Mouse (Mus musculus) layer of hippocampus, postnatal 14 days (tissue): ENCODE measurements around the gene Wdr76. TPM values are rescaled to one million over a fixed set of nuclear protein-coding genes. Genes with fewer than 3 reads are reported as not detected.

Source experiments
- total RNA-seq, 2 experiments: library from RNA; stranded (reverse); gene quantifications; 2 replicates each; pipeline ENCODE4 v1.2.3; 2021

Wdr76 gene
- total RNA-seq, 2 experiments from 2014 or later, result 2.0 to 2.5 TPM

Other genes with a start within 250 kb of the Wdr76 start
- 100 to 1,000 TPM; 140 to 152 TPM for gene Trp53bp1, start 235.3 kb upstream of the Wdr76 start, total RNA-seq
- 100 to 1,000 TPM; 472 to 505 TPM for gene Map1a, start 217.1 kb upstream of the Wdr76 start, total RNA-seq
- 10 to 100 TPM; 69.1 to 74.4 TPM for gene Ppip5k1, start 151.3 kb upstream of the Wdr76 start, total RNA-seq
- gene Ckmt1, start 149.0 kb upstream of the Wdr76 start, total RNA-seq, result 100 to 1,000 TPM; 333 to 351 TPM
- gene Strc, start 119.6 kb upstream of the Wdr76 start, total RNA-seq, result under 1 TPM; 0.09 to 0.31 TPM
- gene Pdia3, start 92.9 kb upstream of the Wdr76 start, total RNA-seq, result 100 to 1,000 TPM; 194 to 224 TPM
- gene Catsper2, start 92.9 kb upstream of the Wdr76 start, total RNA-seq, result 1 to 10 TPM; 4.1 to 4.6 TPM
- gene Ell3, start 62.4 kb upstream of the Wdr76 start, total RNA-seq, result not detected
- 100 to 1,000 TPM; 157 to 166 TPM for gene Serf2, start 57.5 kb upstream of the Wdr76 start, total RNA-seq
- 10 to 100 TPM; 20.1 to 27.8 TPM for gene Hypk, start 53.4 kb upstream of the Wdr76 start, total RNA-seq
- gene Serinc4, start 49.9 kb upstream of the Wdr76 start, total RNA-seq, result under 1 TPM; 0.97 to 0.98 TPM
- 10 to 100 TPM; 38.0 to 40.6 TPM for gene Mfap1b, start 32.7 kb upstream of the Wdr76 start, total RNA-seq
- gene Mfap1a, start 58 bp upstream of the Wdr76 start, total RNA-seq, result 10 to 100 TPM; 31.3 to 32.2 TPM